Mouse (Mus musculus) testis, adult 2 months (tissue): ENCODE results near the gene Akap11. TPM values are rescaled to one million over a fixed set of nuclear protein-coding genes. Genes with fewer than 3 reads are reported as not detected.

ENCODE experiments used
- H3K27ac ChIP-seq: fragments of 200-500 bp; 2 replicates; pipeline ENCODE4 v1.5.1; 2012; ENCODE audit warnings: low read depth, low read length; ENCODE audit not compliant: control insufficient read depth, insufficient read depth
- H3K27me3 ChIP-seq: fragments of 200-500 bp; 2 replicates; pipeline ENCODE4 v1.6.1; 2012; ENCODE audit warnings: mild to moderate bottlenecking, low read length, moderate library complexity; ENCODE audit not compliant: control insufficient read depth, insufficient read depth
- H3K36me3 ChIP-seq: fragments of 200-500 bp; 2 replicates; pipeline ENCODE4 v1.6.1; 2012; ENCODE audit warnings: mild to moderate bottlenecking, low read length; ENCODE audit not compliant: control insufficient read depth, insufficient read depth
- H3K4me1 ChIP-seq: fragments of 200-500 bp; 2 replicates; pipeline ENCODE4 v1.6.1; 2012; ENCODE audit warnings: low read length; ENCODE audit not compliant: control insufficient read depth, insufficient read depth
- H3K4me3 ChIP-seq: fragments of 200-500 bp; 2 replicates; pipeline ENCODE4 v1.5.1; 2012; ENCODE audit warnings: low read depth, mild to moderate bottlenecking, low read length, moderate library complexity, mixed read lengths; ENCODE audit not compliant: control insufficient read depth
- CTCF ChIP-seq: fragments of 200-500 bp; IDR thresholded peaks from 2 replicates; pipeline ENCODE4 v1.5.1; 2012; ENCODE audit warnings: low read depth, mild to moderate bottlenecking, inconsistent platforms, low read length, moderate library complexity; ENCODE audit not compliant: control insufficient read depth, insufficient read depth, insufficient replicate concordance
- POLR2A ChIP-seq: fragments of 200-500 bp; IDR thresholded peaks from 2 replicates; pipeline ENCODE4 v1.6.1; 2012; ENCODE audit warnings: low read depth, mild to moderate bottlenecking, inconsistent platforms, low read length, moderate library complexity; ENCODE audit not compliant: control insufficient read depth
- polyA plus RNA-seq: library from polyadenylated mRNA; depleted of rRNA; stranded (reverse); fragments of >200 nt; gene quantifications from 2 replicates; pipeline ENCODE4 v1.2.3, GENCODE M21; 2012; rRNA removed

The Akap11 gene
- polyA plus RNA-seq = 6.2 and 7.4 TPM in 2 replicates

GRCm38 (mm10) chr14:78536281-78537165, at the start of gene Akap11:
Akap11 (minus strand) TSS chr14:78536808.
- Histone ChIP-seq H3K27ac (peak within 1 kb of the TSS; percentile 88), H3K4me1 (peaks cover 3% of the 10 kb centered on the region; the same call in 1 of the 2 replicates), H3K36me3 (no peaks in the 10 kb centered on the region), H3K4me3 (peak within 1 kb of the TSS; percentile 84), H3K27me3 (no peaks in the 10 kb centered on the region)
- no peak for TF ChIP-seq CTCF
- TF ChIP-seq POLR2A = peak; percentile 73

- no peak overlapping the region for H3K4me3 ChIP-seq
Observed at GRCm38 (mm10) chr14:78584222-78584621, 47.6 kb upstream of the Akap11 start.

GRCm38 (mm10) chr14:78583168-78583567, 46.6 kb upstream of the Akap11 start:
- Histone ChIP-seq H3K36me3 (no peaks in the 10 kb centered on the region), H3K4me3 (no peak overlapping the region), H3K27me3 (no peaks in the 10 kb centered on the region), H3K4me1 (peaks cover 3% of the 10 kb centered on the region; the same call in 1 of the 2 replicates), H3K27ac (no peak overlapping the region)
- no peak for TF ChIP-seq POLR2A
- no peak for TF ChIP-seq CTCF

More at GRCm38 (mm10) chr14:78584222-78584621, 47.6 kb upstream of the Akap11 start:
- H3K27ac ChIP-seq = no peak overlapping the region
- no peaks in the 10 kb centered on the region for H3K27me3 ChIP-seq
- no peaks in the 10 kb centered on the region for H3K36me3 ChIP-seq
- H3K4me1 ChIP-seq = no peaks in the 10 kb centered on the region
- TF ChIP-seq POLR2A = no peak

- TF ChIP-seq CTCF (peak; percentile 11; the same call in 1 of the 2 replicates), POLR2A (no peak)
- no peak overlapping the region for H3K27ac ChIP-seq
- no peaks in the 10 kb centered on the region for H3K27me3 ChIP-seq
- peaks cover 3% of the 10 kb centered on the region; the same call in 1 of the 2 replicates for H3K4me1 ChIP-seq
- no peaks in the 10 kb centered on the region for H3K36me3 ChIP-seq
- no peak overlapping the region for H3K4me3 ChIP-seq
Observed at GRCm38 (mm10) chr14:78575899-78576298, 39.3 kb upstream of the Akap11 start.

GRCm38 (mm10) chr14:78568410-78568809, 31.8 kb upstream of the Akap11 start:
- Histone ChIP-seq H3K27me3 (no peaks in the 10 kb centered on the region), H3K4me1 (no peaks in the 10 kb centered on the region), H3K27ac (no peak overlapping the region), H3K36me3 (no peaks in the 10 kb centered on the region), H3K4me3 (no peak overlapping the region)
- TF ChIP-seq POLR2A (no peak), CTCF (no peak)

GRCm38 (mm10) chr14:78566431-78566830, 29.8 kb upstream of the Akap11 start:
- no peaks in the 10 kb centered on the region for H3K36me3 ChIP-seq
- no peaks in the 10 kb centered on the region for H3K27me3 ChIP-seq
- H3K4me3 ChIP-seq = no peak overlapping the region
- no peak for TF ChIP-seq POLR2A
- TF ChIP-seq CTCF = no peak
- no peaks in the 10 kb centered on the region for H3K4me1 ChIP-seq
- H3K27ac ChIP-seq = no peak overlapping the region

GRCm38 (mm10) chr14:78564292-78564691, 27.7 kb upstream of the Akap11 start:
- Histone ChIP-seq H3K4me3 (no peak overlapping the region), H3K27ac (no peak overlapping the region), H3K4me1 (no peaks in the 10 kb centered on the region), H3K36me3 (no peaks in the 10 kb centered on the region), H3K27me3 (no peaks in the 10 kb centered on the region)
- TF ChIP-seq CTCF (no peak), POLR2A (no peak)
